Comparison of ENCODE assay signal across 25 mouse cellular contexts in genomic region chr12:100406094-100406493, GRCm38 (mm10).
DNase-seq lines count a peak whose midpoint lies in the region; ATAC-seq and TF ChIP-seq lines count a peak whose summit lies in the region.
"Had no signal": no experiment of that assay in that cellular context is flagged by ENCODE, and none has a peak within 500 bp of the region (broad histone marks: within the 10 kb centered on the region; RNA-seq: fewer than 3 reads in every experiment).

No protein-coding gene starts in this region.

- TF ChIP-seq CTCF in layer of hippocampus, adult 2 months (conservative IDR thresholded peaks at IDR 0.05): no peak

- no peak overlapping the region for H3K4me2 ChIP-seq in forebrain, embryonic 15.5 days (replicated peaks)
- H3K4me2 ChIP-seq: embryonic facial prominence, embryonic 12.5 days; hindbrain, embryonic 14.5 days; limb, embryonic 12.5 days; liver, embryonic 15.5 days; midbrain, embryonic 12.5 days; neural tube, embryonic 12.5 days had no signal

- no peak for DNase-seq in forebrain, embryonic 10.5 days (ENCODE audit: extremely low spot score, low spot score)
- DNase-seq in layer of hippocampus, adult 2 months (ENCODE audit: low spot score in 2 of 2): no peak
- no peak for DNase-seq in layer of hippocampus, adult 9-10 months (ENCODE audit: low spot score)
- DNase-seq: adrenal gland, adult 8-10 months; cerebellum, adult 2 months; forebrain, postnatal 0 days; heart, postnatal 14 days; kidney, adult 11 months; kidney, postnatal 36 days; layer of hippocampus, postnatal 36 days; lung, postnatal 14 days; right cerebral cortex, postnatal 14 days had no signal

- 86% methylated on average over 11 of the region's 11 CpGs for WGBS in forebrain, embryonic 10.5 days
- WGBS in forebrain, embryonic 15.5 days: 83% methylated on average over 11 of the region's 11 CpGs

- ATAC-seq in forebrain, embryonic 15.5 days (replicated peaks): no peak
- ATAC-seq in megakaryocyte, adult 5-6 weeks (ENCODE audit: poor library complexity, severe bottlenecking): no peak
- no peak for ATAC-seq in CD4-positive, CD25-positive, alpha-beta regulatory T cell, adult 4 months
- ATAC-seq: forebrain, postnatal 0 days; inflammation-experienced regulatory T-cells, adult 6 months had no signal

- peak overlapping the region; percentile 53; the same call in 1 of the 2 replicates for H3K27ac ChIP-seq in forebrain, embryonic 10.5 days
- H3K27ac ChIP-seq in forebrain, embryonic 15.5 days (replicated peaks): no peak overlapping the region
- H3K27ac ChIP-seq in layer of hippocampus, adult 2 months: peak overlapping the region; percentile 85; the same call in 1 of the 2 replicates
- H3K27ac ChIP-seq: embryonic facial prominence, embryonic 12.5 days; hindbrain, embryonic 14.5 days; limb, embryonic 12.5 days; liver, embryonic 15.5 days; midbrain, embryonic 12.5 days; neural tube, embryonic 12.5 days had no signal

- peaks cover 52% of the 10 kb centered on the region for H3K4me1 ChIP-seq in forebrain, embryonic 10.5 days
- peaks cover 20% of the 10 kb centered on the region for H3K4me1 ChIP-seq in forebrain, embryonic 15.5 days
- H3K4me1 ChIP-seq in megakaryocyte, embryonic 14.5 days: peaks cover 51% of the 10 kb centered on the region
- H3K4me1 ChIP-seq: liver, embryonic 15.5 days; neural tube, embryonic 12.5 days had no signal

- no peak overlapping the region for H3K4me3 ChIP-seq in forebrain, embryonic 10.5 days
- no peak overlapping the region for H3K4me3 ChIP-seq in forebrain, embryonic 15.5 days
- H3K4me3 ChIP-seq in layer of hippocampus, adult 2 months: no peak overlapping the region
- peak overlapping the region; percentile 7 for H3K4me3 ChIP-seq in megakaryocyte, embryonic 14.5 days (replicated peaks)
- H3K4me3 ChIP-seq: embryonic facial prominence, embryonic 12.5 days; limb, embryonic 12.5 days; liver, embryonic 15.5 days; midbrain, embryonic 12.5 days; myocyte; neural tube, embryonic 12.5 days had no signal

- no peaks in the 10 kb centered on the region for H3K27me3 ChIP-seq in forebrain, embryonic 10.5 days (ENCODE audit: poor library complexity, severe bottlenecking)
- no peaks in the 10 kb centered on the region for H3K27me3 ChIP-seq in forebrain, embryonic 15.5 days
- H3K27me3 ChIP-seq in megakaryocyte, embryonic 14.5 days (replicated peaks): no peaks in the 10 kb centered on the region
- H3K27me3 ChIP-seq: embryonic facial prominence, embryonic 12.5 days; limb, embryonic 12.5 days; liver, embryonic 15.5 days; midbrain, embryonic 12.5 days; neural tube, embryonic 12.5 days had no signal

- no peak overlapping the region for H3K9ac ChIP-seq in forebrain, embryonic 15.5 days (replicated peaks)
- H3K9ac ChIP-seq: embryonic facial prominence, embryonic 12.5 days; forebrain, postnatal 0 days; hindbrain, embryonic 14.5 days; limb, embryonic 12.5 days; liver, embryonic 15.5 days; midbrain, embryonic 12.5 days; neural tube, embryonic 12.5 days had no signal

- no peaks in the 10 kb centered on the region for H3K9me3 ChIP-seq in forebrain, embryonic 10.5 days
- H3K9me3 ChIP-seq in forebrain, embryonic 15.5 days: no peaks in the 10 kb centered on the region
- no peaks in the 10 kb centered on the region for H3K9me3 ChIP-seq in megakaryocyte, embryonic 14.5 days
- H3K9me3 ChIP-seq: embryonic facial prominence, embryonic 12.5 days; G1E; limb, embryonic 12.5 days; liver, embryonic 15.5 days; midbrain, embryonic 12.5 days; neural tube, embryonic 12.5 days had no signal

- peaks cover 23% of the 10 kb centered on the region for H3K36me3 ChIP-seq in forebrain, embryonic 10.5 days (replicated peaks)
- peaks cover 13% of the 10 kb centered on the region for H3K36me3 ChIP-seq in forebrain, embryonic 15.5 days
- peaks cover 94% of the 10 kb centered on the region for H3K36me3 ChIP-seq in megakaryocyte, embryonic 14.5 days (replicated peaks; ENCODE audit: low read length)
- H3K36me3 ChIP-seq: liver, embryonic 15.5 days had no signal
